Mouse (Mus musculus) testis, adult 2 months (tissue): Measurements from ENCODE around the gene Gadl1.

ENCODE experiments used
- CTCF ChIP-seq: fragments of 200-500 bp; IDR thresholded peaks from 2 replicates; pipeline ENCODE4 v1.5.1; 2012; ENCODE audit warnings: low read depth, mild to moderate bottlenecking, inconsistent platforms, low read length, moderate library complexity; ENCODE audit not compliant: control insufficient read depth, insufficient read depth, insufficient replicate concordance
- POLR2A ChIP-seq: fragments of 200-500 bp; IDR thresholded peaks from 2 replicates; pipeline ENCODE4 v1.6.1; 2012; ENCODE audit warnings: low read depth, mild to moderate bottlenecking, inconsistent platforms, low read length, moderate library complexity; ENCODE audit not compliant: control insufficient read depth

- TF ChIP-seq POLR2A (no peak), CTCF (no peak)
Measured at GRCm38 (mm10) chr9:116104770-116105169, 195.5 kb downstream of the Gadl1 start.
